Mouse (Mus musculus): ENCODE data around the gene Gm20388. TPM values are rescaled to one million over a fixed set of nuclear protein-coding genes. Genes with fewer than 3 reads are reported as not detected.
A peak's percentile ranks its signal among the peaks of the same experiment; 100 is the strongest.

Gm20388 gene
- polyA plus RNA-seq, 1 experiment from 2014 or later = not detected

GRCm38 (mm10) chr8:123104046-123104767 is 3193.6 kb downstream of the Gm20388 start:
- WGBS = 82% methylated on average over 6 of the region's 6 CpGs
- Histone ChIP-seq H3K36me3 (peaks cover 24% of the 10 kb centered on the region), H3K9ac (peak overlapping the region; percentile 98), H3K4me3 (peak overlapping the region; percentile 82; the same call in 1 of the 2 replicates), H3K4me1 (peaks cover 9% of the 10 kb centered on the region), H3K4me2 (replicated peaks) (peak overlapping the region; percentile 84), H3K27me3 (no peaks in the 10 kb centered on the region), H3K27ac (0 out of 2 replicates have a peak overlapping the region, but pooled peaks have one; percentile 94), H3K9me3 (no peaks in the 10 kb centered on the region)
- ATAC-seq (ENCODE audit: insufficient number of reproducible peaks, insufficient read depth, low FRiP score, low TSS enrichment) = no peak

GRCm38 (mm10) chr8:123105553-123106326 is 3195.1 kb downstream of the Gm20388 start:
- Histone ChIP-seq H3K27me3 (no peaks in the 10 kb centered on the region), H3K4me1 (peaks cover 9% of the 10 kb centered on the region), H3K9me3 (no peaks in the 10 kb centered on the region), H3K36me3 (peaks cover 24% of the 10 kb centered on the region), H3K9ac (no peak overlapping the region), H3K27ac (no peak overlapping the region), H3K4me3 (no peak overlapping the region), H3K4me2 (replicated peaks) (no peak overlapping the region)
- 63% methylated on average over 5 of the region's 5 CpGs for WGBS
- no peak for ATAC-seq (ENCODE audit: insufficient number of reproducible peaks, insufficient read depth, low FRiP score, low TSS enrichment)

- Histone ChIP-seq H3K27ac (no peak overlapping the region), H3K27me3 (no peaks in the 10 kb centered on the region), H3K9ac (no peak overlapping the region), H3K4me2 (replicated peaks) (no peak overlapping the region), H3K9me3 (no peaks in the 10 kb centered on the region), H3K36me3 (peaks cover 24% of the 10 kb centered on the region), H3K4me3 (no peak overlapping the region), H3K4me1 (peaks cover 9% of the 10 kb centered on the region)
- no peak for ATAC-seq (ENCODE audit: insufficient number of reproducible peaks, insufficient read depth, low FRiP score, low TSS enrichment)
- 51% methylated on average over 2 of the region's 2 CpGs for WGBS
These were observed 3195.9 kb downstream of the Gm20388 start for GRCm38 (mm10) chr8:123106531-123106930.

- ATAC-seq (ENCODE audit: insufficient number of reproducible peaks, insufficient read depth, low FRiP score, low TSS enrichment) = no peak
- peaks cover 24% of the 10 kb centered on the region for H3K36me3 ChIP-seq
- H3K4me1 ChIP-seq = peaks cover 9% of the 10 kb centered on the region
- H3K27me3 ChIP-seq = no peaks in the 10 kb centered on the region
- H3K9me3 ChIP-seq = no peaks in the 10 kb centered on the region
- H3K27ac ChIP-seq = no peak overlapping the region
- H3K9ac ChIP-seq = no peak overlapping the region
- no peak overlapping the region for H3K4me3 ChIP-seq
- no peak overlapping the region for H3K4me2 ChIP-seq (replicated peaks)
- 63% methylated on average over 1 of the region's 1 CpGs for WGBS
These were observed 3197.4 kb downstream of the Gm20388 start for GRCm38 (mm10) chr8:123108010-123108409.

GRCm38 (mm10) chr8:123108953-123109352 is 3198.3 kb downstream of the Gm20388 start:
- Histone ChIP-seq H3K36me3 (peaks cover 15% of the 10 kb centered on the region), H3K9me3 (no peaks in the 10 kb centered on the region), H3K27me3 (no peaks in the 10 kb centered on the region), H3K27ac (no peak overlapping the region), H3K4me2 (replicated peaks) (no peak overlapping the region), H3K9ac (no peak overlapping the region), H3K4me3 (no peak overlapping the region), H3K4me1 (peaks cover under 1% of the 10 kb centered on the region)
- WGBS = 82% methylated on average over 5 of the region's 5 CpGs
- no peak for ATAC-seq (ENCODE audit: insufficient number of reproducible peaks, insufficient read depth, low FRiP score, low TSS enrichment)

GRCm38 (mm10) chr8:123110649-123111048 is 3200.0 kb downstream of the Gm20388 start:
- Histone ChIP-seq H3K9ac (no peak overlapping the region), H3K36me3 (no peaks in the 10 kb centered on the region), H3K27me3 (peaks cover 4% of the 10 kb centered on the region), H3K4me1 (no peaks in the 10 kb centered on the region), H3K4me3 (no peak overlapping the region), H3K9me3 (no peaks in the 10 kb centered on the region), H3K4me2 (replicated peaks) (no peak overlapping the region), H3K27ac (no peak overlapping the region)
- no peak for ATAC-seq (ENCODE audit: insufficient number of reproducible peaks, insufficient read depth, low FRiP score, low TSS enrichment)
- 13% methylated on average over 4 of the region's 4 CpGs for WGBS

GRCm38 (mm10) chr8:123112892-123113291 is 3202.3 kb downstream of the Gm20388 start:
- peaks cover 11% of the 10 kb centered on the region for H3K4me1 ChIP-seq
- H3K4me2 ChIP-seq (replicated peaks) = no peak overlapping the region
- no peak overlapping the region for H3K27ac ChIP-seq
- H3K36me3 ChIP-seq = no peaks in the 10 kb centered on the region
- H3K4me3 ChIP-seq = no peak overlapping the region
- no peak overlapping the region for H3K9ac ChIP-seq
- peaks cover 27% of the 10 kb centered on the region for H3K27me3 ChIP-seq
- 79% methylated on average over 9 of the region's 9 CpGs for whole genome bisulfite sequencing
- no peaks in the 10 kb centered on the region for H3K9me3 ChIP-seq
- no peak for ATAC-seq (ENCODE audit: insufficient number of reproducible peaks, insufficient read depth, low FRiP score, low TSS enrichment)

GRCm38 (mm10) chr8:123113908-123114469 is 3203.3 kb downstream of the Gm20388 start:
- Histone ChIP-seq H3K4me3 (no peak overlapping the region), H3K36me3 (no peaks in the 10 kb centered on the region), H3K9me3 (no peaks in the 10 kb centered on the region), H3K4me2 (replicated peaks) (no peak overlapping the region), H3K9ac (no peak overlapping the region), H3K27ac (no peak overlapping the region), H3K4me1 (peaks cover 15% of the 10 kb centered on the region), H3K27me3 (peaks cover 38% of the 10 kb centered on the region)
- WGBS = 46% methylated on average over 2 of the region's 2 CpGs
- no peak for ATAC-seq (ENCODE audit: insufficient number of reproducible peaks, insufficient read depth, low FRiP score, low TSS enrichment)

GRCm38 (mm10) chr8:123114644-123115043 is 3204.0 kb downstream of the Gm20388 start:
- Histone ChIP-seq H3K9ac (no peak overlapping the region), H3K36me3 (no peaks in the 10 kb centered on the region), H3K4me2 (replicated peaks) (no peak overlapping the region), H3K4me1 (peaks cover 15% of the 10 kb centered on the region), H3K9me3 (no peaks in the 10 kb centered on the region), H3K4me3 (no peak overlapping the region), H3K27me3 (peaks cover 44% of the 10 kb centered on the region), H3K27ac (no peak overlapping the region)
- 49% methylated on average over 3 of the region's 3 CpGs for WGBS
- no peak for ATAC-seq (ENCODE audit: insufficient number of reproducible peaks, insufficient read depth, low FRiP score, low TSS enrichment)

- H3K9ac ChIP-seq = peak within 1 kb of the TSS; percentile 42
- peaks cover 46% of the 10 kb centered on the region for H3K27me3 ChIP-seq
- H3K4me3 ChIP-seq = peak within 1 kb of the TSS; percentile 52
- 2% methylated on average over 51 of the region's 51 CpGs for WGBS
- peaks cover 15% of the 10 kb centered on the region for H3K4me1 ChIP-seq
- no peak for ATAC-seq (ENCODE audit: insufficient number of reproducible peaks, insufficient read depth, low FRiP score, low TSS enrichment)
- no peak within 1 kb of the TSS for H3K27ac ChIP-seq
- no peaks in the 10 kb centered on the region for H3K36me3 ChIP-seq
- no peaks in the 10 kb centered on the region for H3K9me3 ChIP-seq
- H3K4me2 ChIP-seq (replicated peaks) = peak within 1 kb of the TSS; percentile 96
These were observed 3206.6 kb downstream of the Gm20388 start, which contains the start of gene Cpne7 for GRCm38 (mm10) chr8:123117127-123117731. Gene Cpne7 (plus strand): TSS chr8:123117374.

- Histone ChIP-seq H3K9me3 (no peaks in the 10 kb centered on the region), H3K27ac (no peak overlapping the region), H3K4me2 (replicated peaks) (peak overlapping the region; percentile 96), H3K9ac (no peak overlapping the region), H3K4me1 (peaks cover 15% of the 10 kb centered on the region), H3K4me3 (peak overlapping the region; percentile 52), H3K36me3 (no peaks in the 10 kb centered on the region), H3K27me3 (peaks cover 50% of the 10 kb centered on the region)
- no peak for ATAC-seq (ENCODE audit: insufficient number of reproducible peaks, insufficient read depth, low FRiP score, low TSS enrichment)
- WGBS = 2% methylated on average over 17 of the region's 17 CpGs
These were observed 3207.1 kb downstream of the Gm20388 start for GRCm38 (mm10) chr8:123117744-123118143.
